Mouse (Mus musculus) embryonic facial prominence, embryonic 11.5 days (tissue): Measurements from ENCODE around the gene Tmem145. TPM values are rescaled to one million over a fixed set of nuclear protein-coding genes. Genes with fewer than 3 reads are reported as not detected.

Experiments used
- ATAC-seq: fragments of 200-750 bp; cut with Nextera tagmentation; replicated peaks from 2 replicates; pipeline ENCODE4 v1.8.0; 2017; ENCODE audit warnings: low read depth; ENCODE audit not compliant: insufficient number of reproducible peaks, low FRiP score, low TSS enrichment
- DNase-seq: peaks from one replicate; pipeline ENCODE4 v3.0.0-alpha.2; 2015; ENCODE audit warnings: low spot score
- H3K27ac ChIP-seq: fragments of 300-500 bp; sonication (generic); replicated peaks from 2 replicates; pipeline ENCODE4 v1.5.1; 2014; ENCODE audit warnings: mild to moderate bottlenecking, low read depth, low read length, control low read depth
- H3K27me3 ChIP-seq: fragments of 300-500 bp; sonication (generic); 2 replicates; pipeline ENCODE4 v1.6.1; 2014; ENCODE audit warnings: mild to moderate bottlenecking, low read length, moderate library complexity, mixed read lengths; ENCODE audit not compliant: control insufficient read depth, insufficient read depth
- H3K36me3 ChIP-seq: fragments of 300-500 bp; sonication (generic); replicated peaks from 2 replicates; pipeline ENCODE4 v1.6.1; 2014; ENCODE audit warnings: low read depth, mild to moderate bottlenecking, low read length, moderate library complexity, mixed read lengths; ENCODE audit not compliant: control insufficient read depth, insufficient read depth
- H3K4me1 ChIP-seq: fragments of 300-500 bp; sonication (generic); 2 replicates; pipeline ENCODE4 v1.6.1; 2014; ENCODE audit warnings: low read length, mixed read lengths; ENCODE audit not compliant: control insufficient read depth, insufficient read depth
- H3K4me2 ChIP-seq: fragments of 300-500 bp; sonication (generic); 2 replicates; pipeline ENCODE4 v1.6.1; 2014; ENCODE audit warnings: low read depth, mild to moderate bottlenecking, control low read depth, low read length, moderate library complexity
- H3K4me3 ChIP-seq: fragments of 300-500 bp; sonication (generic); 2 replicates; pipeline ENCODE4 v1.5.1; 2014; ENCODE audit warnings: low read depth, low read length, control low read depth
- H3K9ac ChIP-seq: fragments of 300-500 bp; sonication (generic); replicated peaks from 2 replicates; pipeline ENCODE4 v1.6.1; 2014; ENCODE audit warnings: mild to moderate bottlenecking, control low read depth, low read length
- H3K9me3 ChIP-seq: fragments of 300-500 bp; sonication (generic); replicated peaks from 2 replicates; pipeline ENCODE4 v1.6.1; 2016; ENCODE audit warnings: mild to moderate bottlenecking, low read length, inconsistent platforms, mixed read lengths; ENCODE audit not compliant: control insufficient read depth
- WGBS: fragments of 180-500 bp; shearing (Covaris S2); extraction: QIAGEN DNeasy Blood & Tissue Kit; methylation state at CpG from one replicate; pipeline ENCODE4 v1.1.7; 2014; 5-methylcytosine and 5-hydroxymethylcytosine counted together
- polyA plus RNA-seq: library from polyadenylated mRNA; unstranded; fragments of >200 nt; fragmentation: Nextera tagmentation; extraction: Ambion mirVana; gene quantifications from 2 replicates; pipeline ENCODE4 v1.2.1, GENCODE M21; 2014

Tmem145 gene
- polyA plus RNA-seq, 1 experiment from 2014 or later, result 0.91 TPM

DNA sequence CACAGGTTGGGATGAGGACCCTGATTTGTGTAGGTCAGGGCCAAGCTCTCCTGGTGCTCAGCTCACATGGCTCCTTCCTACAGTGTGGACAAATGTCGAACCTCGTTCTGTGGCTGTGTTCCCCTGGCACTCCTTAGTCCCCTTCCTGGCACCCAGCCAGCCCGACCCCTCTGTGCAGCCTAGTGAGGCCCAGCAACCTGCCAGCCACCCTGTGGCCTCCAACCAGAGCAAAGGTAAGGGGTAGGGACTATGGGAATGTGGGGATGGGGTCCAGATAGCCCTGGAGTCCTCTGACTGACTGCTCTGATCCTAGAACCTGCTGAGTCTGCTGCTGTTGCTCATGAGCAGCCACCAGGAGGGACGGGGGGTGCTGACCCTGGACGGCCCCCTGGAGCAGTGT lies 21.1 kb upstream of the Tmem145 start:
- WGBS, result 83% methylated on average over 5 of the region's 5 CpGs
- ATAC-seq, result no peak
- Histone ChIP-seq H3K4me1 (peaks cover 17% of the 10 kb centered on the region), H3K4me2 (no peak overlapping the region), H3K27ac (no peak overlapping the region), H3K36me3 (peaks cover 20% of the 10 kb centered on the region), H3K4me3 (no peak overlapping the region), H3K9ac (no peak overlapping the region), H3K27me3 (no peaks in the 10 kb centered on the region), H3K9me3 (no peaks in the 10 kb centered on the region)
- DNase-seq, result no peak

DNA sequence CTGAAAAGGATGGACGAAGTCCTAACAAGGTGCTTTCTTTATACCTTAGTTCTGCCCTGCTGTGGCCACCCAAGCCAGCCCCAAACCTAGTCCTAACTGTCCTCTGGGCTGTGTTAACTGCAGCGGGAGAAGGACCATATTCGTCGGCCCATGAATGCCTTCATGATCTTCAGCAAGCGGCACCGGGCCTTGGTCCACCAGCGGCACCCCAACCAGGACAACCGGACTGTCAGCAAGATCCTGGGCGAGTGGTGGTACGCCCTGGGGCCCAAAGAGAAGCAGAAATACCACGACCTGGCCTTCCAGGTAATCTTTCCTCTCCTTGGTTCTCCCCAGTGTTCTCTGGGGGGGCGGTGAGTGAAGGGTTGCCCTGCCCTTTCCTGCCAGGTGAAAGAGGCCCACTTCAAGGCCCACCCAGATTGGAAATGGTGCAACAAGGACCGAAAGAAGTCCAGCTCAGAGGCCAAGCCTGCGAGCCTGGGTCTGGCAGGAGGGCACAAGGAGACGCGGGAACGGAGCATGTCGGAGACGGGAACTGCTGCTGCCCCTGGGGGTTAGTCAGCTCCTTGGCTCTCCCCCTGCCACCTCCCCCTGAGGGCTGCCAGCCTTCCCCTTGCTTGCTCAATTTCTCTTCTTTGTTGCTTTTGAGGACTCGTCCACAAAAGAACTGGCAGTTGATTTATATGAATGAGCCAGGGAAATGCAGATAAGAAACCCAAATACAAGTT lies 20.2 kb upstream of the Tmem145 start:
- Histone ChIP-seq H3K27me3 (no peaks in the 10 kb centered on the region), H3K9ac (no peak overlapping the region), H3K4me1 (peaks cover 14% of the 10 kb centered on the region), H3K27ac (no peak overlapping the region), H3K9me3 (no peaks in the 10 kb centered on the region), H3K4me3 (no peak overlapping the region), H3K4me2 (no peak overlapping the region), H3K36me3 (peaks cover 27% of the 10 kb centered on the region)
- WGBS, result 93% methylated on average over 20 of the region's 20 CpGs
- ATAC-seq (no peak), DNase-seq (no peak)

DNA sequence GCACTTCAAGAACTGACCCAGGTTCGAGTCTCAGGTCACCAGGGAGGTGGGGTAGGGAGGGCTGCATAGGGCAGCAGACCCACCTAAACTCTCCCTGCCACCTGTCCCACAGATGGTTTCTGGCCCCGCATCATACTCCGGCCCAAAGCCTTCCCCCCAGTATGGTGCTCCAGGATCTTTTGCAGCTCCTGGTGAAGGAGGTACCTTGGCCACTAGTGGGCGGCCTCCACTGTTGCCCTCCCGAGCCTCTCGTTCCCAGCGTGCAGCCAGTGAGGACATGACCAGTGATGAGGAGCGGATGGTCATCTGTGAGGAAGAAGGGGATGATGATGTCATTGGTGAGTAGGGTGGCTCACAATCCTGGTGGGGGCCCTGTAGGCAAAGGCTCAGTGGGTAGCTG lies 18.9 kb upstream of the Tmem145 start:
- Histone ChIP-seq H3K27ac (no peak overlapping the region), H3K4me3 (no peak overlapping the region), H3K27me3 (no peaks in the 10 kb centered on the region), H3K9me3 (no peaks in the 10 kb centered on the region), H3K4me2 (no peak overlapping the region), H3K36me3 (peaks cover 29% of the 10 kb centered on the region), H3K4me1 (peaks cover 6% of the 10 kb centered on the region), H3K9ac (no peak overlapping the region)
- ATAC-seq (no peak), DNase-seq (no peak)
- WGBS, result 73% methylated on average over 8 of the region's 8 CpGs

DNA sequence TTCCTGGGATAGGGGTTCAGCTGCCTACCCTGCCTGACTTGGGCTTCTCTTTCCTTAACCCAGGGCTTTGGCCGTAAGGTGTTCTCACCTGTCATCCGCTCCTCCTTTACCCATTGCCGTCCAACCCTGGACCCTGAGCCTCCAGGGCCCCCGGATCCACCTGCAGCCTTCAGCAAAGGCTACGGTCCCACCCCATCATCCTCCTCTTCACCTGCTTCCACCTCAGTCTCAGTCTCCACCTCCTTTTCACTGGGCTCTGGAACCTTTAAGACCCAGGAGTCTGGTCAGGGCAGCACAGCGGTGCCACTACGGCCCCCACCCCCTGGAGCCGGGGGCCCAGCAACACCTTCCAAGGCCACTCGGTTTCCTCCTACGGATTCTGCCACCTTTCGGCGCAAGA lies 17.9 kb upstream of the Tmem145 start:
- Histone ChIP-seq H3K9me3 (no peaks in the 10 kb centered on the region), H3K27me3 (no peaks in the 10 kb centered on the region), H3K4me2 (no peak overlapping the region), H3K27ac (no peak overlapping the region), H3K36me3 (peaks cover 37% of the 10 kb centered on the region), H3K4me3 (no peak overlapping the region), H3K4me1 (peaks cover 6% of the 10 kb centered on the region), H3K9ac (no peak overlapping the region)
- ATAC-seq (no peak), DNase-seq (no peak)
- WGBS, result 93% methylated on average over 12 of the region's 12 CpGs

DNA sequence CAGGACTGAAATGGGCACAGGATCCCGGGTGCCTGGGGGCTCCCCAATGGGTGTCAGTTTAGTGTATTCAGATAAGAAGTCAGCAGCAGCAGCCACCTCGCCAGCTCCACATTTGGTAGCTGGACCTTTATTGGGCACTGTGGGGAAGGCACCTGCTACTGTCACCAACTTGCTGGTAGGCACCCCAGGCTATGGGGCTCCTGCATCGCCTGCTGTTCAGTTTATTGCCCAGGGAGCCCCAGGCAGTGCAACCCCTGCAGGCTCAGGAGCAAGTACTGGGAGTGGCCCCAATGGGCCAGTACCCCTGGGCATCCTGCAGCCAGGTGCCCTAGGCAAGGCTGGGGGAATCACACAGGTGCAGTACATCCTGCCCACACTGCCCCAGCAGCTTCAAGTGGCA lies 17.2 kb upstream of the Tmem145 start:
- H3K27ac ChIP-seq, result no peak overlapping the region
- peaks cover 6% of the 10 kb centered on the region for H3K4me1 ChIP-seq
- H3K36me3 ChIP-seq, result peaks cover 37% of the 10 kb centered on the region
- H3K4me2 ChIP-seq, result no peak overlapping the region
- H3K27me3 ChIP-seq, result no peaks in the 10 kb centered on the region
- no peaks in the 10 kb centered on the region for H3K9me3 ChIP-seq
- no peak for DNase-seq
- no peak overlapping the region for H3K9ac ChIP-seq
- WGBS, result 83% methylated on average over 3 of the region's 3 CpGs
- ATAC-seq, result no peak
- no peak overlapping the region for H3K4me3 ChIP-seq

DNA sequence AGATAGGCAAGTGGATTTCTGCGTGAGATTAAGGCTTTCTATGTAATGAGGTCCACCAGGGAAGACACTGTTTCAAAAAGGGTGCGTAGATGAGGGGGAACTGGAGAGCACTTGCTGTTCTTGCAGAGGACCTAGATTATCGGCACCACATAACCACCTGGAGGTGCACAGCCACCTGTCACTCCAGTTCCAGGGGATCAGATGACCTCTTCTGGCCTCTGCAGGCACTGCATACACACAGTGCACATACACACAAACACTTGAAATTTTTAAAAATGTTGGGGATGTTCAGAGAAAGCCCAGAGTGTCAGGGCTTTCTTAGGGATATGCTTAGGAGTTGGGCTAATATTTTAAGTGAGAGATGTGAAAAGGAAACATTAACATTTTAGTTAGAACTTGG lies 16.0 kb upstream of the Tmem145 start:
- H3K27me3 ChIP-seq, result no peaks in the 10 kb centered on the region
- no peak overlapping the region for H3K4me3 ChIP-seq
- ATAC-seq, result no peak
- H3K36me3 ChIP-seq, result peaks cover 37% of the 10 kb centered on the region
- no peak overlapping the region for H3K9ac ChIP-seq
- H3K4me1 ChIP-seq, result no peaks in the 10 kb centered on the region
- no peaks in the 10 kb centered on the region for H3K9me3 ChIP-seq
- H3K27ac ChIP-seq, result no peak overlapping the region
- no peak overlapping the region for H3K4me2 ChIP-seq
- DNase-seq, result no peak
- WGBS, result 96% methylated on average over 3 of the region's 3 CpGs

DNA sequence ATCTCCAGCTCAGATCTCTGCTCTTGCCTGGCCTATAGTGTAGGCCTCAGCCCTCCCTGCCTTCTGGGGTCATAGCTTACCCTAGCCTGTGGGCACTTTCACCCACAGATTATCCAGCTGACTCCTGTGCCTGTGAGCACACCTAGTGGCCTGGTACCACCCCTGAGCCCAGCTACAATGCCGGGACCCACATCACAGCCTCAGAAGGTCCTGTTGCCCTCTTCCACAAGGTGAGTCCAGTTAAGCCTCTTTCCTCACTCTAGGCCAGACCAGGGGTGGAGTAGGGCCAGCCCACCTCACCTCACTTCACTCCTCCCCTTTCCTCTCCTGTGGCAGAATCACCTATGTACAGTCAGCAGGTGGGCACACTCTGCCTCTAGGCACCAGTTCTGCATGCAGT lies 15.4 kb upstream of the Tmem145 start:
- Histone ChIP-seq H3K9ac (no peak overlapping the region), H3K4me2 (no peak overlapping the region), H3K4me1 (no peaks in the 10 kb centered on the region), H3K27me3 (no peaks in the 10 kb centered on the region), H3K27ac (no peak overlapping the region), H3K36me3 (peaks cover 37% of the 10 kb centered on the region), H3K9me3 (no peaks in the 10 kb centered on the region), H3K4me3 (no peak overlapping the region)
- WGBS, result 95% methylated on average over 1 of the region's 1 CpGs
- DNase-seq (no peak), ATAC-seq (no peak)

DNA sequence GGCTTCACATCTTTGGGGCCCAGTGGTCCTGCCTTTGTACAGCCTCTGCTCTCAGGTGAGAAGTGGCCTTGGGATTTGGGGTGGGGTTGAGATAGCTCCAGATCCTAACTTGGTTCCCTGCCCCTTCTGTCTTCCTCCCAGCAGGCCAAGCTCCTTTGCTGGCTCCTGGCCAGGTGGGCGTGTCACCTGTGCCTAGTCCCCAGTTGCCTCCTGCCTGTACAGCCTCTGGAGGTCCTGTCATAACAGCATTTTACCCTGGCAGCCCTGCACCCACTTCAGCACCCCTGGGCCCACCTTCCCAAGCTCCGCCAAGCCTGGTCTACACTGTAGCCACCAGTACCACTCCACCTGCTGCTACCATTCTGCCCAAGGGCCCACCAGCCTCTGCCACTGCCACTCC lies 15.0 kb upstream of the Tmem145 start:
- Histone ChIP-seq H3K27me3 (no peaks in the 10 kb centered on the region), H3K4me2 (no peak overlapping the region), H3K9me3 (no peaks in the 10 kb centered on the region), H3K4me3 (no peak overlapping the region), H3K36me3 (peaks cover 37% of the 10 kb centered on the region), H3K4me1 (no peaks in the 10 kb centered on the region), H3K9ac (no peak overlapping the region), H3K27ac (no peak overlapping the region)
- ATAC-seq (no peak), DNase-seq (no peak)
- WGBS, result 89% methylated on average over 2 of the region's 2 CpGs
